Mouse (Mus musculus): ENCODE measurements at regions not wholly inside any gene's neighbourhood (a gene's known extent, or its start where the extent isn't known, plus 50 kb on each side); places are given as distances from the start of the nearest gene placed in this dataset.

DNA sequence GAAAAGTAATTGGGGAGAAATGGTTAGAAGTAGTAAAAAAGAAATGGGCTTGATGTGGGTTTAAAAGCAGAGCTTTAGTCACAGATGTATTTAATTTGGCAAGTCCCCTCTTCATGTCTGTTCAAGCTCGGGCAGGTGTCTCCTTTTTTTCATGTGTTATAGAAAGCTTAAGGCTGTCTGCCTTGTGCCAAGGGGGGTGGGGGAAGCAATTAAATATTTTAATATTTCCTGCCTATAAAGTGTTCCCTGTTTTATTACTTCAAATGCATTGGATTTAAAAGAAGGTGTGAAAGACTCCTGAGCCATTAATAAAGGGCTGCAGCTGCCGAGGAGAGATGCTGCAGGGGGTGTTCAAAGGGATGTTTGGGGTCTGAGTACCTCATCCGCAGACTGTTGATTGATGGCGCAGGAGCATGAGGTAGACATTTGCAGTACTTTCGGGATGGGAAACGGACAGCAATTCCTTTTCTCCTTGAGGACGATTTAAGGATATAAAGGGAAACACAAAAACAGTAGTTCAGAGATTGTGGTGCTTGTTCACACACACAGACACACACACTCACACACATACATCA is 127.7 kb downstream of the Dusp6 start:
- H3K4me1 ChIP-seq (ENCODE audit: control insufficient read depth, insufficient read depth, low read length) = peaks cover 15% of the 10 kb centered on the region
- no peaks in the 10 kb centered on the region for H3K27me3 ChIP-seq (ENCODE audit: control insufficient read depth, insufficient read depth, low read length)
- H3K4me2 ChIP-seq (ENCODE audit: low read depth, severe bottlenecking) = no peak overlapping the region
- H3K36me3 ChIP-seq (ENCODE audit: control insufficient read depth, insufficient read depth, low read length) = no peaks in the 10 kb centered on the region
- peak overlapping the region; percentile 68; the same call in 1 of the 2 replicates for H3K27ac ChIP-seq (replicated peaks; ENCODE audit: low read depth, low read length)
- H3K9me3 ChIP-seq (ENCODE audit: control insufficient read depth, low read length) = no peaks in the 10 kb centered on the region
- ATAC-seq (ENCODE audit: insufficient number of reproducible peaks, low FRiP score, low TSS enrichment, low read depth) (peak; percentile 57; the same call in 1 of the 2 replicates), DNase-seq (ENCODE audit: low spot score) (peak; percentile 59)
- 10% methylated on average over 7 of the region's 7 CpGs for WGBS
- no peak overlapping the region for H3K4me3 ChIP-seq (ENCODE audit: low read depth, low read length)
- H3K9ac ChIP-seq (ENCODE audit: low read length) = no peak overlapping the region

DNA sequence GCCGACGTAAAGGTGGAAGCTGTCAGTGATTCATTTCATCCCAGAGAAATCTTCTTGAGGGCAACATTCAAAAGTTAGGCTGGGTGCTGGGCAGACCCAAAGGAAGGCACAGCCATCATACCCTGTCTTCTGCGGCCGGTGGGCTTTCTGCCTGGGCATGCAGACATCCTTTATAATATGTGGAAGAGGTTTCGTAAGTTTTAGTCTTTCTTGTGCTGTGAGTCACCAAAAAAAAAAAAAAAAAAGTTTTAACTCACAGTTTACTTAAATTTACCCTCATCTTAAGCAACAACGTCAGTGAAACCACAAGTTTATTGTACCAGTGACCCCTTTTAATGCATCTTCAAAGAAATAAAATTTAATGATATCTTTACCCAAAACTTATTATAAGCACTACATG is 128.7 kb downstream of the Dusp6 start:
- no peak overlapping the region; the same call in 1 of the 2 replicates for H3K27ac ChIP-seq (replicated peaks; ENCODE audit: low read depth, low read length)
- WGBS = 74% methylated on average over 6 of the region's 6 CpGs
- no peaks in the 10 kb centered on the region for H3K36me3 ChIP-seq (ENCODE audit: control insufficient read depth, insufficient read depth, low read length)
- H3K4me1 ChIP-seq (ENCODE audit: control insufficient read depth, insufficient read depth, low read length) = peaks cover 15% of the 10 kb centered on the region
- no peak overlapping the region for H3K4me3 ChIP-seq (ENCODE audit: low read depth, low read length)
- no peaks in the 10 kb centered on the region for H3K27me3 ChIP-seq (ENCODE audit: control insufficient read depth, insufficient read depth, low read length)
- no peak for DNase-seq (ENCODE audit: low spot score)
- H3K9ac ChIP-seq (ENCODE audit: low read length) = no peak overlapping the region
- H3K4me2 ChIP-seq (ENCODE audit: low read depth, severe bottlenecking) = no peak overlapping the region
- no peaks in the 10 kb centered on the region for H3K9me3 ChIP-seq (ENCODE audit: control insufficient read depth, low read length)
- no peak for ATAC-seq (ENCODE audit: insufficient number of reproducible peaks, low FRiP score, low TSS enrichment, low read depth)

DNA sequence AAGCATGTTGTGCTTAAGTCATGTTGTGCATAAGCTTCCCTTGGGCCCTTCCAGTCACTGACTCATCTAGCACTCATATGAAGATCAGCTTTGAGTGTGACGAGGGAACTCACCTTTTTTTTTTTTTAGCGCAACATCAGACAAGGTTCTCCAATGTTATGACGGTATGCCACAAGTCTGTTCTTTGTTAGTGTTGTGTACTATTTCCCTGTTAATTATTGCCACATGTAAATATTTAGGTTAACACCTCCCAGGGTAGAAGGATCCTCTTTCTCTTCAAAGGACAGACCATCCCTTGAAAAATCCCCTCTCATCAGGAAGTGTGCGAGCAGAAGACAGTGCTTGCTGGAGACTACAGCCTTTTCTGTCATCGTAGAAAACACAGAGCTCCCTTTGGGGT is 129.9 kb downstream of the Dusp6 start:
- ATAC-seq (ENCODE audit: insufficient number of reproducible peaks, low FRiP score, low TSS enrichment, low read depth) (no peak), DNase-seq (ENCODE audit: low spot score) (no peak)
- Histone ChIP-seq H3K4me1 (ENCODE audit: control insufficient read depth, insufficient read depth, low read length) (peaks cover 15% of the 10 kb centered on the region), H3K27ac (replicated peaks; ENCODE audit: low read depth, low read length) (0 out of 2 replicates have a peak overlapping the region, but pooled peaks have one; percentile 12), H3K9me3 (ENCODE audit: control insufficient read depth, low read length) (no peaks in the 10 kb centered on the region), H3K36me3 (ENCODE audit: control insufficient read depth, insufficient read depth, low read length) (no peaks in the 10 kb centered on the region), H3K4me3 (ENCODE audit: low read depth, low read length) (no peak overlapping the region), H3K27me3 (ENCODE audit: control insufficient read depth, insufficient read depth, low read length) (no peaks in the 10 kb centered on the region), H3K9ac (ENCODE audit: low read length) (no peak overlapping the region), H3K4me2 (ENCODE audit: low read depth, severe bottlenecking) (no peak overlapping the region)
- 48% methylated on average over 5 of the region's 5 CpGs for WGBS

DNA sequence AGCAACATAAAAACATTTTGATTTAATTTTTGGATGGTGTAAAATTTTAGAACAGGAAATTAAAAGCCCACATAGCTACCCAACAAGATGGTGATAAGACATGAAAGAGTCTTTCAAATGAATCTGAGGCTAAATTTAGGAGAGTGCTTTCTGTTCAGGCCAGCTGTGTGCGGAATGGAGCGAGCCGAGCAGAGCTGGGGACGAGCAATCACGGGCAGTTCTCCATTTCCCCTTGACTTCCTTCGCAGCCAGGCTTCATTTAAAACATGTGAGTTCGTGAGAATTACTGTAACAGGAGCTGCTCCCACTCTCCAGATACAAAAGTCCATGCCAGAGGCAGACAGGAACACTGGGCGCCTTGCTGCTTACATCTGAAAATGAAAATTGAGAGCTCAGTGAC is 130.5 kb downstream of the Dusp6 start:
- H3K9ac ChIP-seq (ENCODE audit: low read length) = no peak overlapping the region
- 24% methylated on average over 8 of the region's 8 CpGs for WGBS

DNA sequence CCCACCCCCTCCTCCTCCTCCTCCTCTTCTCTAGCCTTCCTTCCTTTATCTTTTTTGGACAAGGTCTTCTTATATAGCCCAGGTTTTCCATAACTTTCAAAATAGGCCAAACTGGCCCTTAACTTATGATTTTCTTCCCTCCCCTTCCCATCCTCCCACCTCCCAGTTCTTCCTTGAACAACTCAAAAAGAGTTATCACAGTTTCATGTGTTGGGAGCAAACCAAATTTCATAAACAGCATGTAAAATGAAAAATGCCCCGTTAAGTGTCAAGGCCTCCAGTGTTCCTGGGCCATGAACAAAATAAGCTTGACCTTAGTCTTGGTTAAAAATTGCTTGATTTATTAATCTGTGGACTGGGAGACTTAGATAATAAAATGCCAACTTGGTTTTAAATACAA is 132.4 kb downstream of the Dusp6 start:
- no peak for ATAC-seq (ENCODE audit: insufficient number of reproducible peaks, low FRiP score, low TSS enrichment, low read depth)
- no peak overlapping the region for H3K4me3 ChIP-seq (ENCODE audit: low read depth, low read length)
- H3K4me1 ChIP-seq (ENCODE audit: control insufficient read depth, insufficient read depth, low read length) = peaks cover 12% of the 10 kb centered on the region
- 88% methylated on average over 1 of the region's 1 CpGs for WGBS
- H3K27ac ChIP-seq (replicated peaks; ENCODE audit: low read depth, low read length) = no peak overlapping the region
- no peak for DNase-seq (ENCODE audit: low spot score)
- H3K9ac ChIP-seq (ENCODE audit: low read length) = no peak overlapping the region
- no peaks in the 10 kb centered on the region for H3K27me3 ChIP-seq (ENCODE audit: control insufficient read depth, insufficient read depth, low read length)
- H3K4me2 ChIP-seq (ENCODE audit: low read depth, severe bottlenecking) = no peak overlapping the region
- H3K9me3 ChIP-seq (ENCODE audit: control insufficient read depth, low read length) = no peaks in the 10 kb centered on the region
- H3K36me3 ChIP-seq (ENCODE audit: control insufficient read depth, insufficient read depth, low read length) = no peaks in the 10 kb centered on the region

More for the DNA sequence above, 130.5 kb downstream of the Dusp6 start:
- peak overlapping the region; percentile 70 for H3K27ac ChIP-seq (replicated peaks; ENCODE audit: low read depth, low read length)
- H3K36me3 ChIP-seq (ENCODE audit: control insufficient read depth, insufficient read depth, low read length) = no peaks in the 10 kb centered on the region
- H3K4me1 ChIP-seq (ENCODE audit: control insufficient read depth, insufficient read depth, low read length) = peaks cover 15% of the 10 kb centered on the region
- no peak overlapping the region for H3K4me2 ChIP-seq (ENCODE audit: low read depth, severe bottlenecking)
- no peak overlapping the region for H3K4me3 ChIP-seq (ENCODE audit: low read depth, low read length)
- no peaks in the 10 kb centered on the region for H3K27me3 ChIP-seq (ENCODE audit: control insufficient read depth, insufficient read depth, low read length)
- DNase-seq (ENCODE audit: low spot score) (peak; percentile 47), ATAC-seq (ENCODE audit: insufficient number of reproducible peaks, low FRiP score, low TSS enrichment, low read depth) (no peak)
- no peaks in the 10 kb centered on the region for H3K9me3 ChIP-seq (ENCODE audit: control insufficient read depth, low read length)

DNA sequence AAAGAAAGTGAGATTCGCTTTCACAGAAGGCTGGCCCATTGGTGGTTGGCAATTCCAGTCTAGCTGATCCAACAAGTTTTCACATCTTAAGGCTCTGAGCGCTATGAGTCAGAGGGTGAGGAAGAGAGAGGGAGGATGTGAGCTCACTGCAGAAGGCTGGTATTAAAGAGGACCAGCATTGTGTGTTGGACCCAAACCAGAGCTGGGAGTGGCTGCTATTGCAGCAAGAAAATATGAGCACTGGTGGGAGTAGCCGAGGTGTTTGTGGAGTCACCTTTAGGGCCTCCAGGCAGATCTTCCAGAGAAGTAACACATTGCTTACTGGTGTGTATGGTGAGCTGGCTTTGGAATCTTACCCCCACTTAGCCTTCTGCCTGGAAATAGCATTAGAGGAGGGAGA is 133.6 kb downstream of the Dusp6 start:
- Histone ChIP-seq H3K36me3 (ENCODE audit: control insufficient read depth, insufficient read depth, low read length) (no peaks in the 10 kb centered on the region), H3K27ac (replicated peaks; ENCODE audit: low read depth, low read length) (no peak overlapping the region), H3K9me3 (ENCODE audit: control insufficient read depth, low read length) (no peaks in the 10 kb centered on the region), H3K4me1 (ENCODE audit: control insufficient read depth, insufficient read depth, low read length) (peaks cover 5% of the 10 kb centered on the region; the same call in 1 of the 2 replicates), H3K4me3 (ENCODE audit: low read depth, low read length) (no peak overlapping the region), H3K27me3 (ENCODE audit: control insufficient read depth, insufficient read depth, low read length) (no peaks in the 10 kb centered on the region), H3K9ac (ENCODE audit: low read length) (no peak overlapping the region), H3K4me2 (ENCODE audit: low read depth, severe bottlenecking) (no peak overlapping the region)
- DNase-seq (ENCODE audit: low spot score) = no peak
- WGBS = 84% methylated on average over 3 of the region's 3 CpGs
- ATAC-seq (ENCODE audit: insufficient number of reproducible peaks, low FRiP score, low TSS enrichment, low read depth) = 0 out of 2 replicates have a peak, but pooled peaks have one; percentile 32

DNA sequence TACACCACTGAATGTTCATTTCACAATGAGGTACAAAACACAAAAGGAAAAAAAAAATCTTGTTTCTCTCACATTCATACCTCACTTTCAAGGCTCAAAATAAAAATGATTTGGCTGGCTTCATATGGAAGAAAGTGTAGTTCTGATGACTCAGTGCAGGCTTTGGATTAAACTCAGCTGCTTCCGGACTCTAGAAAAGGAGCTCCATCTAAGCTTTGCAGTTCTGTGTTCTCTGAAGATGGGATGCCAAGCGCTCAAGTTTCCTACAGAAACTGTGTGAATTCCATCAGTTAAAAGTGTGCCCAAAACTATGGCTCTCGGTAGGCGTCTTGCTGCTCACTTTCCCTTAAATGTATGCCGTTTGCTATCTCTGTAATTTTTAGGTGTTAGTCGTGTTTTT is 137.0 kb downstream of the Dusp6 start:
- H3K4me3 ChIP-seq (ENCODE audit: low read depth, low read length) = no peak overlapping the region
- ATAC-seq (ENCODE audit: insufficient number of reproducible peaks, low FRiP score, low TSS enrichment, low read depth) = no peak

DNA sequence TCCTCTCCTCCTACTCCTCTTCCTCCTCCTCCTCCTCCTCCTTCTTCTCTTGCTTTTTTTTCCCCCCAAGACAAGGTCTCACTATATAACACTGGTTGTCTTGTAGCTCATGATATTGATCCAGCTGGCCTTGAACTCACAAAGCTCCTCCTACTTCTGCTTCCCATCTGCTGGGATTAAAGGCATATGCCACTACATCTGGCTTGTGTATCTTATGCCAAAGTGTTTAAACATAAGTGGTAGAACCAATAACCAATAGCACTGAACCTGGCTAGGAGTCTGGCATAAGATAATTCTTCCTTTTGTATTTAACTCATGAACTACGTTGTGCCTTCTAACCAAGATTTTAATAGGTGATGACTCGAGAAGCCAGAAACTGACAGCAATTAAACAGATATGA is 143.7 kb downstream of the Dusp6 start:
- ATAC-seq (ENCODE audit: insufficient number of reproducible peaks, low FRiP score, low TSS enrichment, low read depth) (no peak), DNase-seq (ENCODE audit: low spot score) (no peak)
- no peaks in the 10 kb centered on the region for H3K4me1 ChIP-seq (ENCODE audit: control insufficient read depth, insufficient read depth, low read length)
- H3K9me3 ChIP-seq (ENCODE audit: control insufficient read depth, low read length) = no peaks in the 10 kb centered on the region; the same call in 1 of the 2 replicates
- no peaks in the 10 kb centered on the region for H3K27me3 ChIP-seq (ENCODE audit: control insufficient read depth, insufficient read depth, low read length)
- WGBS = 91% methylated on average over 2 of the region's 2 CpGs
- H3K4me2 ChIP-seq (ENCODE audit: low read depth, severe bottlenecking) = no peak overlapping the region
- H3K36me3 ChIP-seq (ENCODE audit: control insufficient read depth, insufficient read depth, low read length) = no peaks in the 10 kb centered on the region
- no peak overlapping the region for H3K27ac ChIP-seq (replicated peaks; ENCODE audit: low read depth, low read length)
- no peak overlapping the region for H3K4me3 ChIP-seq (ENCODE audit: low read depth, low read length)
- H3K9ac ChIP-seq (ENCODE audit: low read length) = no peak overlapping the region

More for the DNA sequence above, 137.0 kb downstream of the Dusp6 start:
- no peak overlapping the region for H3K9ac ChIP-seq (ENCODE audit: low read length)
- no peak overlapping the region for H3K4me2 ChIP-seq (ENCODE audit: low read depth, severe bottlenecking)
- H3K27me3 ChIP-seq (ENCODE audit: control insufficient read depth, insufficient read depth, low read length) = no peaks in the 10 kb centered on the region
- WGBS = 94% methylated on average over 6 of the region's 6 CpGs
- H3K27ac ChIP-seq (replicated peaks; ENCODE audit: low read depth, low read length) = no peak overlapping the region
- DNase-seq (ENCODE audit: low spot score) = no peak
- no peaks in the 10 kb centered on the region for H3K9me3 ChIP-seq (ENCODE audit: control insufficient read depth, low read length)
- 0 out of 2 replicates have a peak, but pooled peaks cover 1% of the 10 kb centered on the region for H3K4me1 ChIP-seq (ENCODE audit: control insufficient read depth, insufficient read depth, low read length)
- no peaks in the 10 kb centered on the region for H3K36me3 ChIP-seq (ENCODE audit: control insufficient read depth, insufficient read depth, low read length)

DNA sequence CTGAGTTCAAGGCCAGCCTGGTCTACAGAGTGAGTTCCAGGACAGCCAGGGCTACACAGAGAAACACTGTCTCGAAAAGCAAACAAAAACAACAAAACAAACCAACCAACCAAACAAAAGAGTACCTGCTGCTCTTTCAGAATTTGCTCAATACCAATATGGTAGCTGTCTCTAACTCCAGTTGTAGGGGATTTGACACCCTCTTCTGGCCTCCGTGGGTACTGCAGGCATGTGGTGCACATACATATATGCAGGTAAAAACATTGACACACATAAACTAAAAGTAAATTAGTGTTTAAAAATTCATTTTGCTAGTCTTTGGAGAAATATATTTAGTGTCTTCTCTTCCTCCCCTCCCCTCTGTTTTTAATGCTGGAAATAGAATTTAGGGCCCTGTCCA is 145.8 kb downstream of the Dusp6 start:
- Histone ChIP-seq H3K27ac (replicated peaks; ENCODE audit: low read depth, low read length) (no peak overlapping the region), H3K9ac (ENCODE audit: low read length) (no peak overlapping the region), H3K4me2 (ENCODE audit: low read depth, severe bottlenecking) (no peak overlapping the region), H3K4me1 (ENCODE audit: control insufficient read depth, insufficient read depth, low read length) (no peaks in the 10 kb centered on the region), H3K36me3 (ENCODE audit: control insufficient read depth, insufficient read depth, low read length) (no peaks in the 10 kb centered on the region), H3K4me3 (ENCODE audit: low read depth, low read length) (no peak overlapping the region), H3K27me3 (ENCODE audit: control insufficient read depth, insufficient read depth, low read length) (no peaks in the 10 kb centered on the region), H3K9me3 (ENCODE audit: control insufficient read depth, low read length) (no peaks in the 10 kb centered on the region; the same call in 1 of the 2 replicates)
- ATAC-seq (ENCODE audit: insufficient number of reproducible peaks, low FRiP score, low TSS enrichment, low read depth) (no peak), DNase-seq (ENCODE audit: low spot score) (peak; percentile 48)
- 89% methylated on average over 2 of the region's 2 CpGs for WGBS

Data from limb, embryonic 11.5 days (tissue).